Mouse (Mus musculus) bone marrow macrophage, adult 2 months (primary cell): ENCODE results near the gene Brd3os.

Experiments
- CTCF ChIP-seq: IDR thresholded peaks from 2 replicates; pipeline ENCODE4 v1.5.1; 2012; ENCODE audit warnings: low read depth, mild to moderate bottlenecking, low read length, moderate library complexity
- POLR2A ChIP-seq: IDR thresholded peaks from 2 replicates; pipeline ENCODE4 v1.6.1; 2012; ENCODE audit warnings: mild to moderate bottlenecking, low read depth, low read length, borderline replicate concordance

- TF ChIP-seq CTCF (no peak), POLR2A (no peak)
These were observed 46.2 kb downstream of the Brd3os start for GRCm38 (mm10) chr2:27488362-27488761.
